8 mouse cellular contexts compared by ENCODE assay signal in the genomic region with DNA sequence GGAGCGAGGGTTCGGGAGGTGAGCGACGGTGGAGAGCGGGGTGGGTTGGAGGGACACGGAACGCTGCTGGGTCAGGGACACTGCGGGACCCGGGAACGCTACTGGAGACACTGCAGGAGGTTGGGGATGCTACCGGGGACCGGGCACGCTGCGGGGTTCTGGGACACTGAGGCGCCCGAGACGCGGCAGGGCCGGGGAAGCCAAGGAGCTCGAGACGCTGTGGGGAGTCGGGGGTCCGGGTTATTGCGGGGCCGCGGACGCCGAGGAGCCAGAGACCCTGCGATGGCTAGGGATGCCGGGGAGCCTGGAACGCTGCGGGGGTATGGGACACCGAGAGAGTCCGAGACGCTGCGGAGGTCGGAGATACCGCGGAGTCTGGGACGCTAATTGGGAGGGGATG. TPM values are rescaled to one million over a fixed set of nuclear protein-coding genes. Genes with fewer than 3 reads are reported as not detected.
DNase-seq lines count a peak whose midpoint lies in the region; ATAC-seq and TF ChIP-seq lines count a peak whose summit lies in the region.

No protein-coding gene starts in this region.

- no peak for TF ChIP-seq CTCF in lung, embryonic 14.5 days (IDR thresholded peaks at IDR 0.05; ENCODE audit: low read depth)

- H3K9me3 ChIP-seq in lung, embryonic 14.5 days (ENCODE audit: low read depth, low read length): no peaks in the 10 kb centered on the region
- H3K9me3 ChIP-seq in embryonic facial prominence, embryonic 14.5 days (ENCODE audit: control insufficient read depth, low read length): no peaks in the 10 kb centered on the region
- no peaks in the 10 kb centered on the region for H3K9me3 ChIP-seq in intestine, embryonic 15.5 days
- H3K9me3 ChIP-seq in neural tube, embryonic 12.5 days: no peaks in the 10 kb centered on the region

- H3K27ac ChIP-seq in lung, embryonic 14.5 days (ENCODE audit: low read depth): peak overlapping the region; percentile 75
- peak overlapping the region; percentile 80 for H3K27ac ChIP-seq in embryonic facial prominence, embryonic 14.5 days (replicated peaks; ENCODE audit: low read depth, low read length)
- H3K27ac ChIP-seq in intestine, embryonic 15.5 days: peak overlapping the region; percentile 80
- H3K27ac ChIP-seq in neural tube, embryonic 12.5 days: peak overlapping the region; percentile 38; the same call in 1 of the 2 replicates

- peaks cover 32% of the 10 kb centered on the region for H3K36me3 ChIP-seq in lung, embryonic 14.5 days (ENCODE audit: insufficient read depth)
- H3K36me3 ChIP-seq in embryonic facial prominence, embryonic 14.5 days (ENCODE audit: control insufficient read depth, insufficient read depth, low read length): peaks cover 27% of the 10 kb centered on the region
- 0 out of 2 replicates have a peak, but pooled peaks cover 16% of the 10 kb centered on the region for H3K36me3 ChIP-seq in intestine, embryonic 15.5 days
- peaks cover 29% of the 10 kb centered on the region for H3K36me3 ChIP-seq in neural tube, embryonic 12.5 days

- ATAC-seq in lung, embryonic 14.5 days (ENCODE audit: insufficient read depth): peak; percentile 81
- peak; percentile 75 for ATAC-seq in embryonic facial prominence, embryonic 14.5 days (ENCODE audit: low read depth)
- ATAC-seq in intestine, embryonic 15.5 days: peak; percentile 81
- ATAC-seq in neural tube, embryonic 12.5 days (ENCODE audit: low FRiP score, low read depth): peak; percentile 80

- WGBS in lung, embryonic 14.5 days: under 1% methylated on average over 40 of the region's 40 CpGs
- WGBS in embryonic facial prominence, embryonic 14.5 days: under 1% methylated on average over 35 of the region's 40 CpGs
- under 1% methylated on average over 40 of the region's 40 CpGs for WGBS in intestine, embryonic 15.5 days
- WGBS in neural tube, embryonic 12.5 days: under 1% methylated on average over 40 of the region's 40 CpGs

- peaks cover 8% of the 10 kb centered on the region; the same call in 1 of the 2 replicates for H3K4me1 ChIP-seq in lung, embryonic 14.5 days (ENCODE audit: insufficient read depth)
- peaks cover 11% of the 10 kb centered on the region for H3K4me1 ChIP-seq in embryonic facial prominence, embryonic 14.5 days (ENCODE audit: control insufficient read depth, insufficient read depth, low read length)
- H3K4me1 ChIP-seq in intestine, embryonic 15.5 days (replicated peaks): peaks cover 8% of the 10 kb centered on the region; the same call in 1 of the 2 replicates
- H3K4me1 ChIP-seq in neural tube, embryonic 12.5 days: peaks cover 11% of the 10 kb centered on the region

- peak overlapping the region; percentile 92 for H3K4me3 ChIP-seq in lung, embryonic 14.5 days (ENCODE audit: low read depth, low read length)
- peak overlapping the region; percentile 88 for H3K4me3 ChIP-seq in embryonic facial prominence, embryonic 14.5 days (ENCODE audit: low read depth, low read length)
- peak overlapping the region; percentile 90 for H3K4me3 ChIP-seq in intestine, embryonic 15.5 days (replicated peaks)
- peak overlapping the region; percentile 82 for H3K4me3 ChIP-seq in neural tube, embryonic 12.5 days

- peak overlapping the region; percentile 80 for H3K9ac ChIP-seq in lung, embryonic 14.5 days
- peak overlapping the region; percentile 85 for H3K9ac ChIP-seq in embryonic facial prominence, embryonic 14.5 days (ENCODE audit: low read depth, low read length)
- peak overlapping the region; percentile 84 for H3K9ac ChIP-seq in intestine, embryonic 15.5 days
- peak overlapping the region; percentile 90 for H3K9ac ChIP-seq in neural tube, embryonic 12.5 days

- no peaks in the 10 kb centered on the region for H3K27me3 ChIP-seq in lung, embryonic 14.5 days (ENCODE audit: insufficient read depth, low read length)
- H3K27me3 ChIP-seq in embryonic facial prominence, embryonic 14.5 days (replicated peaks; ENCODE audit: control insufficient read depth, insufficient read depth, low read length): no peaks in the 10 kb centered on the region
- H3K27me3 ChIP-seq in intestine, embryonic 15.5 days (replicated peaks): no peaks in the 10 kb centered on the region
- no peaks in the 10 kb centered on the region for H3K27me3 ChIP-seq in neural tube, embryonic 12.5 days (replicated peaks)

- H3K4me2 ChIP-seq in lung, embryonic 14.5 days: peak overlapping the region; percentile 68
- peak overlapping the region; percentile 73 for H3K4me2 ChIP-seq in embryonic facial prominence, embryonic 14.5 days (ENCODE audit: low read depth, low read length)
- H3K4me2 ChIP-seq in intestine, embryonic 15.5 days (replicated peaks): peak overlapping the region; percentile 76
- peak overlapping the region; percentile 84 for H3K4me2 ChIP-seq in neural tube, embryonic 12.5 days (replicated peaks)

- no peak for DNase-seq in lung, embryonic 14.5 days
- no peak for DNase-seq in lung, adult 18-20 months
- no peak for DNase-seq in embryonic facial prominence, embryonic 14.5 days (ENCODE audit: low spot score)
- DNase-seq in ovary, postnatal 10 days (ENCODE audit: low spot score): no peak
- no peak for DNase-seq in layer of hippocampus, postnatal 14 days (ENCODE audit: low spot score in 2 of 2)
- no peak for DNase-seq in testis, postnatal 14 days (ENCODE audit: low spot score)

RNA-seq across cellular contexts. Expression of a gene that starts 0.3 kb away (rescaled TPM):
- 0.78 and 0.84 TPM in 2 replicates for polyA plus RNA-seq in lung, embryonic 14.5 days (2014; fragmentation: Nextera tagmentation; extraction: Ambion mirVana)
- polyA plus RNA-seq in embryonic facial prominence, embryonic 14.5 days (2014; fragmentation: Nextera tagmentation; extraction: Ambion mirVana): 0.60 and 0.63 TPM in 2 replicates
- 0.55 and 0.57 TPM in 2 replicates for polyA plus RNA-seq in intestine, embryonic 15.5 days (2015; fragmentation: Nextera tagmentation; extraction: Ambion mirVana)
- 0.93 and 1.00 TPM in 2 replicates for polyA plus RNA-seq in neural tube, embryonic 12.5 days (2016; fragmentation: Nextera tagmentation; extraction: Ambion mirVana)
- 1 to 10 TPM; 2.5 to 2.6 TPM for total RNA-seq in layer of hippocampus, postnatal 14 days (2021)

RNA-seq across cellular contexts. Expression of a gene that starts 22.7 kb away (rescaled TPM):
- 0.46 and 0.58 TPM in 2 replicates for polyA plus RNA-seq in lung, embryonic 14.5 days (2014; fragmentation: Nextera tagmentation; extraction: Ambion mirVana)
- 3.9 and 4.9 TPM in 2 replicates for polyA plus RNA-seq in embryonic facial prominence, embryonic 14.5 days (2014; fragmentation: Nextera tagmentation; extraction: Ambion mirVana)
- polyA plus RNA-seq in intestine, embryonic 15.5 days (2015; fragmentation: Nextera tagmentation; extraction: Ambion mirVana): 0.72 and 0.73 TPM in 2 replicates
- polyA plus RNA-seq in neural tube, embryonic 12.5 days (2016; fragmentation: Nextera tagmentation; extraction: Ambion mirVana): 1.5 and 2.6 TPM in 2 replicates
- total RNA-seq in layer of hippocampus, postnatal 14 days (2021): 10 to 100 TPM; 27.3 to 30.7 TPM
